Mouse (Mus musculus) retina, embryonic 14.5 days (tissue): ENCODE results near the gene Tnfsf14.

Experiments
- DNase-seq: peaks from one replicate; pipeline ENCODE4 v3.0.0-alpha.2; 2015; ENCODE audit warnings: low spot score

Gene Tnfsf14

DNA sequence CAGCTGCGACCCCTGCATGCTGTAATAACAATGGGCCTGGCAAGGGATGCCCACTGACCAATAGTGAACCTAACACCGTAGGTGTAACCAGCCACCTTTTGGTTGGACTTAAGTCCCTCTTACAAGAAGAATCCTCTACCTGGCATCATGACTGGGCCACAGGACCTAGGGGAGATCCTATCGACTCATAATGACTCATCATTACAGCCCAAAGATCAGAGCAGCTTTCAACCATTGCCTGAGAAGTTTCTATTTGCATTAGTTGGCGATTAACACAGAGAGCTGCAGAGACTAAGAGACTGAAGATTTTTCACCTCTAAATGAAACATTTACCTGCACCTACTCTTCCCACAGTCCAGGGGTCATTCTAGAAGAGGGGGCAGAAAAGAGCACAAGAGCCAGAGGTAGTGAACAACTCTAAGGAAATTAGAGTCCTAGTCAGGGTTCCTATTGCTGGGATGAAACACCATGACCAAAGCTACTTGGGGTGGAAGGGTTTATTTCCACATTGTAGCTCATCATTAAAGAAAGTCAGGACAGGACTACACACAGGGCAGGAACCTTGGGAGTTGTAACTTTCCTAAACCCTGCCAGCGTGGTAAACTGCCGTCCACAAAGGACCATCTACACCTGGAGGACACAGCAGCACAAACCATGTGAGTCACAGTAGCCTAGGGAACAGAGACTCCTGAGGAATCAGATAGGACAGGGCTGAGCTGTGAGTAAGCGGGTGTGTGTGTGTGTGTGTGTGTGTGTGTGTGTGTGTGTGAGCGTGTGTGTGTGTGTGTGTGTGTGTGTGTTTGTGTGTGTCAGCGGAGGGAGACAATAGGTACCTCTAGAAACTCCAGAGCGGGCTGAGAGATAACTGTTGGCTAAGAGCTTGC lies 8.1 kb upstream of the Tnfsf14 start:
- DNase-seq, result no peak

GRCm38 (mm10) chr17:57198252-57198651 lies 4.3 kb upstream of the Tnfsf14 start:
- DNase-seq, result no peak

DNA sequence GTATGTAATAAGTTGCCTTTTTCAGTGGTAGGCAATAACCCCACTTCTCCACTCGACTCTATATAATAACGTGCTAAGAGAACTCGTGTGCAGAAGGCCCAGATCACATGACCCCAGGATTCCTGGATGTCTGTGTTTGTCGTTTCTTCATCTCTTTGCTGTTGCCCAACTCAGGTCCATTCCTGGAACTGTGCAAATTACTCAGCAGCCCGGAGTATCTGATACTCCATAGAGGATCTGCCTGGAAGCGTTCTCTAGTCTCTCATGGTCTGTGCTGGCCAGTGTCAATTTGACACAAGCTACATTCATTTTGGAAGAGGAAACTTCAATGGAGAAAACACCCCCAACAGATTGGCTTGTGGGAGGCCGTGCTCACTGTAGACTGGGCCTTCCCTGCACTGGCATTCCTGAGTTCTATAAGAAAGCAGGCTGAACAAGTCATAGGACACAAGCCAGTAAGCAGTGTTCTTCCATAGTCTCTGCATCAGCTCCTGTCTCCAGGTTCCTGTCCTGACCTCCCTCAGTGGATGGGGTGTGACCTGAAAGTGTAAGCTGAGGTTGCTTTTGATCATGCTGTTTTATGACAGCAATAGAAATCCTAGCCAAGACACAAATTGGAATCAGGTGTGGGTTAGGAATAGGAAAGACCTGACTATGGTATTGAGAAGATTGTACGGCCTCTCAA lies 1.5 kb upstream of the Tnfsf14 start:
- DNase-seq, result no peak

GRCm38 (mm10) chr17:57194771-57195170 lies 794 bp upstream of the Tnfsf14 start:
- no peak for DNase-seq

DNA sequence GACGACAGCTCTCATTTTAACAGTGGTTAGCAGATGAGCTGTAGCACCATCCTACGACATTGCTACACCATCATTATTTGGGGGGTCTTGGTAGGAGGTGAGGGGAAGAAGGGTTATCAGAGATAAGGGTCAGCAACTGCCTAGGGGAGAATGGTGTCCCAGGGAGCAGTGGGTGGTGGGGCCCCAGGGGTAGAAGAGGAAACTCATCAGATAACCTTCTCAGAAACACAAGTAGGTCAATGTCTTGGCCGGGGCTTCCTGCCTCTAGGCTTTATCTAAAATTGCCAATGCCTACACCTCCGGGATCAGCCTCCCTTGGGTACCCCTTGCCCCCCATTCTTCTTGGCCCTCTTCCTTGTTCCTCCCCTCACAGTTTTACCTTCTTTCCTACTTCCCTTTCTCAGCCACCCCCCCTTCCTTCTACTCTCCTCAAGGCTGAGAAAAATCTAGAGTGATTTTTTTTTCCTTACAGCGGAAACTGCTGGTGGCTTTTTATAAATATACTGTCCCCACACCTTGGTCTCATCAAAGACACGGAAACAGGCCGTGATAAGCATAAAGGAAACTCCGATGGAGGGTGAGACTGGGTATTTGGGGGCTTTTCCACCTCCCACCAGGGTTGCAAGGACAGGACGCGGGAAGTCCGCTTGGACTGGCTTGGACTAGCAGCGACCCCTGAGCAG lies 5.3 kb downstream of the Tnfsf14 start:
- DNase-seq, result no peak

DNA sequence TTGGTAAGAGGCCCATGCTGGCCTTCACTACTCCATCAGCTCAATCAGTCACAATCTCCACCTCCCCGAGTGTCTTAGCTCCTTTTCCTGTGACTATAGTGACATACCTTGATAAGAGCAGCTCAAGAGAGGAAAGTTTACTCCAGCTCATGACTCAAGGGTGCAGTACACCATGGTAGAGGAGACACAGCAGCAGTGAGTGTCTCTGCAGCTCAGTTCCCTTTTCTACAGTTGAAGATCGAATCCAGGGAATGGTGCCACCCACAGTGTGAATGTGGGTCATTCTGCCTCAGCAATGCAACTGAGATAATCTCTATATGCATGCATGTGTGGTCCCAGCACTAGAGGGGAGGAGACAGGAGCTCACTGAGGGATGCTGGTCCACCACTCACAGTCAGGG lies 8.3 kb downstream of the Tnfsf14 start:
- DNase-seq, result no peak

GRCm38 (mm10) chr17:57182871-57183270 lies 11.1 kb downstream of the Tnfsf14 start:
- DNase-seq, result no peak

GRCm38 (mm10) chr17:57180363-57180762 lies 13.6 kb downstream of the Tnfsf14 start:
- DNase-seq, result peak; percentile 18

DNA sequence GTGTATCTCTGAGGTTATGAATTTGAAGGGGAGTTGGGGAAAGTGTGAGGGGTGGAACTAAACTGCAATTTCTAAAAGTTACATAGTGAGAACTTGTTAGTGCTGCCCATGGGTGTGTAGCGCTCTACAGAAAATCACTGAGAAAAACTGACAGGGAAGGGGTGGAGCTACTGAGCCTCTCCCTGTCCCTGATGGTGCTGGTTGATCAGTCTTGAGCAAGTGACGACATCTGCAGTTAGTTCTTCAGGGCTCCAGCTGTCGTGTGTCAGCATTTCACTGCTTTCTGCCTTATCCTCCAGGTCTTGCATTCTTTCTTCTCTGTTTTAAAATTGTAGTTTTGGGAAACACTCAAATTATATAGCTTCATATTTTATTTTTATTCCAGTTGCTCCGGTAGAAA lies 20.6 kb downstream of the Tnfsf14 start:
- DNase-seq, result no peak

DNA sequence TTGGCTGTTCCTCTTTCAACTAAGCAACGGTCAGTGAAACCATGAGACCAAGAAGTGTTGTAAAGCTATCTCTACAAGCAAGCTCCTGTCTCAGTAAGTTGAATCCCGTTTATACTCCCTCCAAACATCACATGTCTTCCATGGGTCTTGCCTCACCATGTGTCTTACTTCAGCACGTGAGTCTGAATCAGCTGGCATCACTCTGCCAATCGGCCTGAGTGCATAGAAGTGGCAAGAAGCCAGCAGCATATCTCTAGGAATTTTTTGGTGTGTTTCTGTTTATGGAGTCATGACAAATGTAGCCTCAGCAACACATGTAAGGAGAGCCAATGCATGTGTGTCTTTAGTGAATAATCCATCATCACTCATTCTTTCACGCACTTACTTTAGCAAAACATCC lies 21.6 kb downstream of the Tnfsf14 start:
- no peak for DNase-seq

GRCm38 (mm10) chr17:57170616-57171260 lies 23.2 kb downstream of the Tnfsf14 start:
- DNase-seq, result no peak

DNA sequence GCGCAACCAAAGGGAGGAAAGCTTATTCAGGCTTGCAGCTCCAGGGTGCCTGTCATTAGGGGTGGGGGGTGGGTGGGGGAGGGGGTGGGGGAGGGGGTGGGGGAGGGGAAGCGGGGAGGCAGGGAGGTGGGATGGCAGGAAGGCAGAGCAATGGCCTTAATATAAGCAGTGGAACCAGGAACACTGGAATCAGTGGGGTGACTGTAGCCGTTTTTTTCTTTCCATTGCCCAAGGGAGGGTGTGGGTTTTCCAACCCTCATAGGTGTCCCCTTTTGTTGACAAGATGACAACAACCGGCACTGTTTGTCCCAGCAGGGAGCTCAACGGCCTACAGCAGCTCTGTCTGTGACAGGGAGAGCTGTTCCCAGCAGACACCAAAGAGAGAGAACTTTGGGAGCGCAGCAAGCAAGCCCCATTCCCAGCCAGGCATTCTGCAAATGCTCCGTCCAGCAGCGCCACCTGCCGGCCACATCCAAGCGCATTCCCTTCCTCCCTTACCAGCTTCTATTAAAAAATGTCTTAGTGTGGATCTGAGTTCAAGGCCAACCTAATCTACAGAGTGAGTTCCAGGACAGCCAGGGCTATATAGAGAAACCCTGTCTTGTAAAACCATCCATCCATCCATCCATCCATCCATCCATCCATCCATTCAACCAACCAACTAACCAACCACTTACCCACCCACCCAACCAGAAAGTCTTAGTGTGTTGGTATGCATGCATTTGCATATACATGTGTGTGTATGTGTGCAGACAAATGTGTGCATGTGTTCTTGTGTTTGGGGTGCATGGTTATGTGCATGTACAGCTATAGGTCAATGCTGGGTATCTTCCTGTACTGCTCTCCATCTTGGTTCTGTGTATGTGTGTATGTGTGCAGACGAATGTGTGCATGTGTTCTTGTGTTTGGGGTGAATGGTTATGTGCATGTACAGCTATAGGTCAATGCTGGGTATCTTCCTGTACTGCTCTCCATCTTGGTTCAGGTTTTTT lies 26.9 kb downstream of the Tnfsf14 start:
- DNase-seq, result peak; percentile 95

DNA sequence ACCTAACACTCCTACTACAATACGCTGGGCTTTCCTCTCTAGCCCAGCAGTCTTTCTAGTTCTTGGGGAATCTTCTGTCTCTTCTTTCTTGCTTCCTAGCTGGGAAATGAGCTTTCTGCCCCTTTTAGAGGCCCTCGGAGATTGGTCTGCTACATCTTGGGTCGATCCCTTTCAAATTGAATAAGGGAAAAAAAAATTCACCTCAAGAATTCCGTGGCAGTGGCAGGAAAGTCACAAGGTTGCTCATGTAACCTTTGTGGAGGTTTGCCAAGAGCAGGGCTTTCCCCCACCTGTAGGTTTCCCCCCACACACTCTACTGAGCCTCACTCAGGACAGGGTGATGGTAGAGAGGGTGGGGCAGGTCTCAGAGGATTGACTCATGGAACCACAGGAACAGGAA lies 40.2 kb downstream of the Tnfsf14 start:
- no peak for DNase-seq

- no peak for DNase-seq
Measured at GRCm38 (mm10) chr17:57153006-57153405, 41.0 kb downstream of the Tnfsf14 start.

- DNase-seq, result peak; percentile 28
Measured at GRCm38 (mm10) chr17:57148994-57149803, 44.8 kb downstream of the Tnfsf14 start, which contains the start of gene Cd70. Gene Cd70, minus strand, starts transcription at chr17:57149777.

DNA sequence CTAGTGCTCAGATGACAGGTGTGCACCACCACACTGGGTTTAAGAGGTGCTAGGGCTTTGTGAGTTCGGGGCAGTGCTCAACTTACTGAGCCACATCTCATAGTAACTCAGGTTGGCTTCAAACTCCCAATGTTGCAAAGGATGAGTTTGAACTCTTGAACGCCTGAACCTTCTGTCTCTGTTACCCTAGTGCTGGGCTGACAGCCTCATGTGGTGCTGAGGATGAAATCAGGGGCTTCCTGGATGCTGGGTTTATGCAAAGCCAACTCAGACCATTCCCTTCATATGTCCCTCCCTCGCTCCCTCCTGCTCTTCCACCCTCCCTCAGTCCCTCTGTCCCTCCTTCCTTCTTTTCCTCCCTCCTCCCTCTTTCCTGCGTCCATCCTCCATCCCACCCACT lies 45.6 kb downstream of the Tnfsf14 start:
- DNase-seq, result no peak

DNA sequence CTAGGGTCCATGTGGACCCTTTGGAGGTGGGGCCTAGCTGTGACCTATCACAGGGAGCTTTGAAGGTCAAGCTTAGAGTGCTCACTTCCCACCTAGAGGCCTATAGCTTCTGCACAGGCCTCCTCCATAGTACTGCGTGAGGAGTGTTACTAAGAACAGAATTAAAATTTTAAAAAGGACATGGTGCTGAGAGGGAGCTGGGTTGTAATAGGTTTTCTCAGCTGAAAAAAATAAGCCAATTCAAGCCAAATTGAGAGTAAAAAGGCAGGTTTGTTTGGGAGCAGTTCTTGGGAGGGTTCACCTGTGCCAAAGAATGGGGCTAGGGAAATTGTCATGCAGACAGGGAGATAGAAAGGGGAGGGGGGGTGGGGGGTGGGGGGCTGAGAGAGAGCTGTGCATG lies 48.9 kb downstream of the Tnfsf14 start:
- no peak for DNase-seq

- no peak for DNase-seq
Measured at GRCm38 (mm10) chr17:57143704-57144103, 50.3 kb downstream of the Tnfsf14 start.

DNA sequence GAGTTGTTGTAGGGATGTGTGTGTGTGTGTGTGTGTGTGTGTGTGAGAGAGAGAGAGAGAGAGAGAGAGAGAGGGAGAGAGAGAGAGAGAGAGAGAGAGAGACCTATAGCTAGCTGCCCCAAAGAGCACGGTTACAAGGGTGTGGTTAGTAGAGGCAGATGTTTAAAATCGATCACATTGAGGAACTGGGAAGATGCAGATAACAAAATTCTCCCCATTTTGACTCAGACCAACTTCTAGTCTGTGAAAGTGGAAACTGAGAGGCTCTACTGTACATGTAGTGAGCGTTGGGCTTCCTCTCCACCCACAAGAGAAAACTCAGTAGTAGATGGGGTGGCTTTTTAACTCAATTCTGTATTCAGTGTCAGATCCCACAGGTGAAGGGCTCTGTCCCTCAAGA lies 54.3 kb downstream of the Tnfsf14 start:
- DNase-seq, result no peak
